Comparison of ENCODE assay signal across 11 mouse cellular contexts in genomic region chr1:82596864-82597596, GRCm38 (mm10). TPM values are rescaled to one million over a fixed set of nuclear protein-coding genes. Genes with fewer than 3 reads are reported as not detected.
DNase-seq lines count a peak whose midpoint lies in the region; ATAC-seq and TF ChIP-seq lines count a peak whose summit lies in the region.
"Had no signal": no experiment of that assay in that cellular context is flagged by ENCODE, and none has a peak within 500 bp of the region (broad histone marks: within the 10 kb centered on the region; RNA-seq: fewer than 3 reads in every experiment).

No protein-coding gene starts in this region.

- no peaks in the 10 kb centered on the region for H3K9me3 ChIP-seq in lung, embryonic 14.5 days (ENCODE audit: low read depth, low read length)

- TF ChIP-seq CTCF in gastrocnemius, adult 2 months (IDR thresholded peaks at IDR 0.05): no peak
- no peak for TF ChIP-seq CTCF in lung, embryonic 14.5 days (IDR thresholded peaks at IDR 0.05; ENCODE audit: low read depth)

- DNase-seq in gastrocnemius, adult 2 months: peak; percentile 34
- no peak for DNase-seq in gastrocnemius, postnatal 36 days
- DNase-seq in urinary bladder, postnatal 4 days (ENCODE audit: low spot score in 2 of 2): peak; percentile 62 to 68
- DNase-seq in urinary bladder, postnatal 10 days (ENCODE audit: low spot score): no peak
- peak; percentile 93 for DNase-seq in lung, embryonic 14.5 days
- peak; percentile 20 for DNase-seq in yolk sac, embryonic 10.5 days (ENCODE audit: low spot score)
- DNase-seq in left cerebral cortex, postnatal 25 days (ENCODE audit: low spot score in 2 of 2): no peak
- no peak for DNase-seq in spleen, postnatal 36 days (ENCODE audit: low spot score in 2 of 2)
- DNase-seq: liver, postnatal 0 days had no signal

- WGBS in lung, embryonic 14.5 days: 22% methylated on average over 6 of the region's 6 CpGs

- peak; percentile 97 for ATAC-seq in lung, embryonic 14.5 days (ENCODE audit: insufficient read depth)
- ATAC-seq: activated CD4-positive, CD25-positive, alpha-beta regulatory T cell, adult 4 months; liver, postnatal 0 days had no signal

- no peaks in the 10 kb centered on the region for H3K27me3 ChIP-seq in lung, embryonic 14.5 days (ENCODE audit: insufficient read depth, low read length)

- intact Hi-C loops in gastrocnemius, adult 2 months (cut with DNase I): no loop called here
- intact Hi-C loops in gastrocnemius, postnatal 36 days (cut with DNase I): no loop called here
- intact Hi-C loops in left cerebral cortex, postnatal 25 days (cut with DNase I): no loop called here

- no peak overlapping the region for H3K4me3 ChIP-seq in gastrocnemius, adult 2 months
- no peak overlapping the region for H3K4me3 ChIP-seq in lung, embryonic 14.5 days (ENCODE audit: low read depth, low read length)

- H3K9ac ChIP-seq in lung, embryonic 14.5 days: no peak overlapping the region
- H3K9ac ChIP-seq: hindbrain, embryonic 14.5 days; liver, postnatal 0 days had no signal

- peaks cover 9% of the 10 kb centered on the region for H3K4me1 ChIP-seq in lung, embryonic 14.5 days (ENCODE audit: insufficient read depth)

- H3K4me2 ChIP-seq in lung, embryonic 14.5 days: no peak overlapping the region
- H3K4me2 ChIP-seq: hindbrain, embryonic 14.5 days had no signal

- H3K27ac ChIP-seq in gastrocnemius, adult 2 months: no peak overlapping the region
- peak overlapping the region; percentile 42; the same call in 1 of the 2 replicates for H3K27ac ChIP-seq in lung, embryonic 14.5 days (ENCODE audit: low read depth)
- H3K27ac ChIP-seq: hindbrain, embryonic 14.5 days had no signal

- no peaks in the 10 kb centered on the region for H3K36me3 ChIP-seq in lung, embryonic 14.5 days (ENCODE audit: insufficient read depth)

RNA-seq across cellular contexts. Expression of gene Col4a3, which starts 10.3 kb away (rescaled TPM):
- 1 to 10 TPM in 1 of 2 experiments, under 1 TPM in 1; 0.67 to 1.2 TPM for total RNA-seq in gastrocnemius, adult 2 months (2021)
- total RNA-seq in gastrocnemius, postnatal 36 days (2021): 1 to 10 TPM; 1.0 to 1.1 TPM
- 3.8 and 4.5 TPM in 2 replicates for polyA plus RNA-seq in lung, embryonic 14.5 days (2014; fragmentation: Nextera tagmentation; extraction: Ambion mirVana)
- under 1 TPM; 0.50 to 0.78 TPM for total RNA-seq in left cerebral cortex, postnatal 25 days (2021)

RNA-seq across cellular contexts. Expression of gene Col4a4, which starts 10.4 kb away (rescaled TPM):
- 1 to 10 TPM; 1.1 to 1.6 TPM for total RNA-seq in gastrocnemius, adult 2 months (2021)
- total RNA-seq in gastrocnemius, postnatal 36 days (2021): 1 to 10 TPM; 1.4 TPM
- 8.0 and 8.4 TPM in 2 replicates for polyA plus RNA-seq in lung, embryonic 14.5 days (2014; fragmentation: Nextera tagmentation; extraction: Ambion mirVana)
- 1 to 10 TPM; 1.5 to 1.9 TPM for total RNA-seq in left cerebral cortex, postnatal 25 days (2021)

Comparison
In these comparisons a context has a peak if more than half of its experiments do, and no peak if none do; other contexts are left out.
1. DNase-seq: peak in gastrocnemius, adult 2 months (single experiment), urinary bladder, postnatal 4 days (2 of 2), lung, embryonic 14.5 days (single experiment) and yolk sac, embryonic 10.5 days (single experiment); none in gastrocnemius, postnatal 36 days (0 of 2), urinary bladder, postnatal 10 days (single experiment), left cerebral cortex, postnatal 25 days (0 of 2) and spleen, postnatal 36 days (0 of 2).